Mouse (Mus musculus): ENCODE measurements around the gene Scrn2. TPM values are rescaled to one million over a fixed set of nuclear protein-coding genes. Genes with fewer than 3 reads are reported as not detected.

The Scrn2 gene
- polyA plus RNA-seq, 1 experiment from 2014 or later: 19.7 TPM

DNA sequence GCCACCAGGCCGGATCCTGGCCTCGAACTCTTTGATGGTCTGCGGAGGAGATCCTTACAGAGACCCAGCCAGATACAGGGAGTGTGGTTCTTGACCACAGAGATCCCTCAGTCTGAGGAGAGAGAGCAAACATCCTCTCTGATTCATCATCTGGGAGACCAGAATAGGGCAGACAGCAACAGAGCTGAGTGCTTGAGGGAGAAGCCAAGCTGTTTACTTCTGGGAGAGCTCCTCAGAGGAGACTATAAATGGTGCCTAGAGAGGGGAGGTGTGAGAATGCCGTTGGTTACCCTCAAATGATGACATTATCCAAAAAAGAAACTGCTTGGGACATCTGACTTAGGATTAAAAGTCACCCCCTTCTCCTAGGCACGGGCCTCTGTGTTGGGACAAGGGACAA is 38.2 kb upstream of the Scrn2 start:
- no peak for ATAC-seq (ENCODE audit: insufficient number of reproducible peaks, insufficient read depth, low FRiP score, low read depth)
- Histone ChIP-seq H3K36me3 (ENCODE audit: control insufficient read depth, insufficient read depth, low read length) (no peaks in the 10 kb centered on the region), H3K27me3 (ENCODE audit: control insufficient read depth, insufficient read depth, low read length) (no peaks in the 10 kb centered on the region), H3K27ac (ENCODE audit: low read length) (no peak overlapping the region), H3K9ac (replicated peaks; ENCODE audit: low read depth, low read length) (no peak overlapping the region), H3K4me3 (ENCODE audit: low read depth, low read length) (no peak overlapping the region), H3K4me2 (replicated peaks; ENCODE audit: low read depth, low read length) (no peak overlapping the region), H3K4me1 (ENCODE audit: control insufficient read depth, insufficient read depth, low read length) (peaks cover 20% of the 10 kb centered on the region; the same call in 1 of the 2 replicates), H3K9me3 (ENCODE audit: control insufficient read depth, low read depth, low read length) (no peaks in the 10 kb centered on the region)
- 64% methylated on average over 5 of the region's 5 CpGs for WGBS

- H3K4me3 ChIP-seq (ENCODE audit: low read depth, low read length): no peak overlapping the region
- H3K9me3 ChIP-seq (ENCODE audit: control insufficient read depth, low read depth, low read length): no peaks in the 10 kb centered on the region
- no peaks in the 10 kb centered on the region for H3K27me3 ChIP-seq (ENCODE audit: control insufficient read depth, insufficient read depth, low read length)
- no peaks in the 10 kb centered on the region for H3K36me3 ChIP-seq (ENCODE audit: control insufficient read depth, insufficient read depth, low read length)
- 23% methylated on average over 8 of the region's 8 CpGs for WGBS
- no peak overlapping the region for H3K9ac ChIP-seq (replicated peaks; ENCODE audit: low read depth, low read length)
- peak overlapping the region; percentile 77 for H3K27ac ChIP-seq (ENCODE audit: low read length)
- no peak overlapping the region for H3K4me2 ChIP-seq (replicated peaks; ENCODE audit: low read depth, low read length)
- no peak for ATAC-seq (ENCODE audit: insufficient number of reproducible peaks, insufficient read depth, low FRiP score, low read depth)
- H3K4me1 ChIP-seq (ENCODE audit: control insufficient read depth, insufficient read depth, low read length): peaks cover 14% of the 10 kb centered on the region; the same call in 1 of the 2 replicates
Observed at GRCm38 (mm10) chr11:96992722-96993311, 36.9 kb upstream of the Scrn2 start.

DNA sequence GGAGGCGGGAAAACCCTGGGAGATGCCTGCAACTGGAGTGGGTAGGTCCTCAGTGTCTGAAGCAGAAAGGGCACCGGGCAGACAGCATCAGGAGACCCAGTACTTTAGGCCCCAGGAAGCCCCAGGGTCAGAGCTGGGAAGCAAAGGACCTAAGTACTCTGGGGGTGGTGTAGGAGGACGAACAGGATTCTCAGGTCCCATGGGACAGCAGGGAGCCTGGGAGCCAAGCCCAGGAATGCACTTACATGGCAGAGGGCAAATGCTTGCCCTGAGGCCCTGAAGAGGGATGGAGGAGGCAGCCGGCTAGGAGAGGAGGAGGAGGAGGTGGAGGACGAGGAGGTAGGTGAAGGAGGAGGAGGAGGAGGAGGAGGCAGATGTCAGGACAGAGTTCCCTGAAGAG is 34.7 kb upstream of the Scrn2 start:
- Histone ChIP-seq H3K27ac (ENCODE audit: low read length) (no peak overlapping the region), H3K27me3 (ENCODE audit: control insufficient read depth, insufficient read depth, low read length) (no peaks in the 10 kb centered on the region), H3K4me3 (ENCODE audit: low read depth, low read length) (no peak overlapping the region), H3K9me3 (ENCODE audit: control insufficient read depth, low read depth, low read length) (no peaks in the 10 kb centered on the region), H3K4me1 (ENCODE audit: control insufficient read depth, insufficient read depth, low read length) (peaks cover 8% of the 10 kb centered on the region; the same call in 1 of the 2 replicates), H3K4me2 (replicated peaks; ENCODE audit: low read depth, low read length) (no peak overlapping the region), H3K9ac (replicated peaks; ENCODE audit: low read depth, low read length) (no peak overlapping the region), H3K36me3 (ENCODE audit: control insufficient read depth, insufficient read depth, low read length) (no peaks in the 10 kb centered on the region)
- WGBS: 33% methylated on average over 5 of the region's 5 CpGs
- no peak for ATAC-seq (ENCODE audit: insufficient number of reproducible peaks, insufficient read depth, low FRiP score, low read depth)

GRCm38 (mm10) chr11:96995836-96996772 is 33.6 kb upstream of the Scrn2 start:
- Histone ChIP-seq H3K4me1 (ENCODE audit: control insufficient read depth, insufficient read depth, low read length) (peaks cover 8% of the 10 kb centered on the region; the same call in 1 of the 2 replicates), H3K4me2 (replicated peaks; ENCODE audit: low read depth, low read length) (no peak overlapping the region), H3K4me3 (ENCODE audit: low read depth, low read length) (no peak overlapping the region), H3K9me3 (ENCODE audit: control insufficient read depth, low read depth, low read length) (no peaks in the 10 kb centered on the region), H3K9ac (replicated peaks; ENCODE audit: low read depth, low read length) (no peak overlapping the region), H3K27me3 (ENCODE audit: control insufficient read depth, insufficient read depth, low read length) (no peaks in the 10 kb centered on the region), H3K27ac (ENCODE audit: low read length) (no peak overlapping the region), H3K36me3 (ENCODE audit: control insufficient read depth, insufficient read depth, low read length) (no peaks in the 10 kb centered on the region)
- WGBS: 76% methylated on average over 15 of the region's 15 CpGs
- no peak for ATAC-seq (ENCODE audit: insufficient number of reproducible peaks, insufficient read depth, low FRiP score, low read depth)

DNA sequence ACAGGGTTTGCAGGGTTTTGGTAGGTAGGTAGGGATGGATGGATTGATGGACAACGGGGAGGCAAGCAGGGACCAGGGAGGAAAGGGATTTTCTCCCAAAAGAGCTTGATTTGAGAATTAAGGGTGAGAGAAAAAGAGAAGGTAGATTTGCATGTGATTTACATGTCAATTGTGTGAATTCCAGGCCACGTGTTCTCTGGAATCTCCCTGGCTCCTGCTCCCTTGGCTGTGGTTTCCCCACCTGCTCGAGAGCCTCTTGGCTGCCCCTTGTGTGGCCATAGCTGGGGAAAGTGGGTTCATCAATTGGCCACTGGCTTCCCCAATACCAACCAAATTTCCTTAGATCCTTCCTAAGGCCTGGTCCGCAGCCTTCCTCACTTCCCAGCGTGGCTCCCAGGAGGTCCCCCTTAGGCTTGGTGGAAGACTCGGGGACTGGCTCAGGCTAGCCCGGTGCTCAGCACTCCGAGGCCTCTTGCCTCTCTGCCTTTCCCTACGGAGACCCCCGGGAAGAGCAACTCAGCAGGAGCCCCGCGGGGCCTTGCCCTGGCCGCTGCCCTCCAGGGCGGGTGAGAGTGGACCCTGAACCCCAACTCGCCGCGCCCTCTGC is 32.9 kb upstream of the Scrn2 start:
- WGBS: 23% methylated on average over 17 of the region's 17 CpGs
- Histone ChIP-seq H3K4me1 (ENCODE audit: control insufficient read depth, insufficient read depth, low read length) (peaks cover 8% of the 10 kb centered on the region; the same call in 1 of the 2 replicates), H3K9ac (replicated peaks; ENCODE audit: low read depth, low read length) (0 out of 2 replicates have a peak overlapping the region, but pooled peaks have one; percentile 34), H3K36me3 (ENCODE audit: control insufficient read depth, insufficient read depth, low read length) (no peaks in the 10 kb centered on the region), H3K4me3 (ENCODE audit: low read depth, low read length) (peak overlapping the region; percentile 18), H3K27me3 (ENCODE audit: control insufficient read depth, insufficient read depth, low read length) (no peaks in the 10 kb centered on the region), H3K9me3 (ENCODE audit: control insufficient read depth, low read depth, low read length) (no peaks in the 10 kb centered on the region), H3K4me2 (replicated peaks; ENCODE audit: low read depth, low read length) (peak overlapping the region; percentile 35), H3K27ac (ENCODE audit: low read length) (no peak overlapping the region)
- no peak for ATAC-seq (ENCODE audit: insufficient number of reproducible peaks, insufficient read depth, low FRiP score, low read depth)

- 10% methylated on average over 30 of the region's 30 CpGs for WGBS
- ATAC-seq (ENCODE audit: insufficient number of reproducible peaks, insufficient read depth, low FRiP score, low read depth): 0 out of 2 replicates have a peak, but pooled peaks have one; percentile 26
- H3K27ac ChIP-seq (ENCODE audit: low read length): no peak overlapping the region
Observed at GRCm38 (mm10) chr11:96997380-96997956, 32.3 kb upstream of the Scrn2 start.

GRCm38 (mm10) chr11:97003170-97003569 is 26.6 kb upstream of the Scrn2 start:
- Histone ChIP-seq H3K36me3 (ENCODE audit: control insufficient read depth, insufficient read depth, low read length) (no peaks in the 10 kb centered on the region), H3K9me3 (ENCODE audit: control insufficient read depth, low read depth, low read length) (no peaks in the 10 kb centered on the region), H3K4me1 (ENCODE audit: control insufficient read depth, insufficient read depth, low read length) (no peaks in the 10 kb centered on the region), H3K9ac (replicated peaks; ENCODE audit: low read depth, low read length) (no peak overlapping the region), H3K27me3 (ENCODE audit: control insufficient read depth, insufficient read depth, low read length) (no peaks in the 10 kb centered on the region), H3K4me2 (replicated peaks; ENCODE audit: low read depth, low read length) (no peak overlapping the region), H3K4me3 (ENCODE audit: low read depth, low read length) (no peak overlapping the region), H3K27ac (ENCODE audit: low read length) (no peak overlapping the region)
- ATAC-seq (ENCODE audit: insufficient number of reproducible peaks, insufficient read depth, low FRiP score, low read depth): no peak
- 31% methylated on average over 5 of the region's 5 CpGs for WGBS

More at GRCm38 (mm10) chr11:96997380-96997956, 32.3 kb upstream of the Scrn2 start:
- Histone ChIP-seq H3K36me3 (ENCODE audit: control insufficient read depth, insufficient read depth, low read length) (no peaks in the 10 kb centered on the region), H3K9me3 (ENCODE audit: control insufficient read depth, low read depth, low read length) (no peaks in the 10 kb centered on the region), H3K9ac (replicated peaks; ENCODE audit: low read depth, low read length) (0 out of 2 replicates have a peak overlapping the region, but pooled peaks have one; percentile 34), H3K4me1 (ENCODE audit: control insufficient read depth, insufficient read depth, low read length) (peaks cover 8% of the 10 kb centered on the region; the same call in 1 of the 2 replicates), H3K4me2 (replicated peaks; ENCODE audit: low read depth, low read length) (peak overlapping the region; percentile 35), H3K27me3 (ENCODE audit: control insufficient read depth, insufficient read depth, low read length) (no peaks in the 10 kb centered on the region), H3K4me3 (ENCODE audit: low read depth, low read length) (peak overlapping the region; percentile 18)

Measured in stomach, embryonic 14.5 days (tissue).